In genomic region chr2:60905283-60905682, GRCm38 (mm10) we compare ENCODE assay signal across 10 mouse cellular contexts. TPM values are rescaled to one million over a fixed set of nuclear protein-coding genes. Genes with fewer than 3 reads are reported as not detected.
A peak's percentile ranks its signal among the peaks of the same experiment; 100 is the strongest.
DNase-seq lines count a peak whose midpoint lies in the region; ATAC-seq and TF ChIP-seq lines count a peak whose summit lies in the region.
"Had no signal": no experiment of that assay in that cellular context is flagged by ENCODE, and none has a peak within 500 bp of the region (broad histone marks: within the 10 kb centered on the region; RNA-seq: fewer than 3 reads in every experiment).

No protein-coding gene starts in this region.

- ATAC-seq in limb, embryonic 14.5 days (ENCODE audit: low FRiP score, low read depth): peak; percentile 72; the same call in 1 of the 2 replicates
- ATAC-seq in cerebellum, adult (ENCODE audit: insufficient number of reproducible peaks, low FRiP score, low TSS enrichment): no peak
- ATAC-seq: midbrain, embryonic 16.5 days had no signal

- no peak overlapping the region for H3K9ac ChIP-seq in CH12.LX (ENCODE audit: insufficient read depth, low read depth)
- H3K9ac ChIP-seq in limb, embryonic 14.5 days (ENCODE audit: low read depth, low read length, severe bottlenecking): no peak overlapping the region

- no peaks in the 10 kb centered on the region for H3K79me2 ChIP-seq in CH12.LX (replicated peaks; ENCODE audit: control insufficient read depth, extremely low read depth, insufficient read depth, poor library complexity, severe bottlenecking)

- no peak overlapping the region for H3K4me2 ChIP-seq in CH12.LX (ENCODE audit: insufficient read depth, low read depth, poor library complexity, severe bottlenecking)
- H3K4me2 ChIP-seq in limb, embryonic 14.5 days (replicated peaks; ENCODE audit: low read depth, low read length, severe bottlenecking): no peak overlapping the region

- no peak for TF ChIP-seq POLR2A in CH12.LX (IDR thresholded peaks at IDR 0.05; ENCODE audit: low read depth, low read length)
- TF ChIP-seq POLR2A in limb, embryonic 14.5 days (IDR thresholded peaks at IDR 0.05; ENCODE audit: borderline replicate concordance, extremely low read depth, insufficient read depth, insufficient read length): no peak

- H3K9me3 ChIP-seq in CH12.LX (replicated peaks; ENCODE audit: low read length): no peaks in the 10 kb centered on the region
- no peaks in the 10 kb centered on the region for H3K9me3 ChIP-seq in limb, embryonic 14.5 days (ENCODE audit: control insufficient read depth, low read length)

- no peak overlapping the region for H3K4me3 ChIP-seq in CH12.LX (replicated peaks in 1 of 3; ENCODE audit: low read depth in 2 of 3, low read length in 2 of 3, poor library complexity in 1 of 3)
- no peak overlapping the region for H3K4me3 ChIP-seq in limb, embryonic 14.5 days (replicated peaks; ENCODE audit: low read length)

- dilution Hi-C loops in CH12.LX (cut with MboI; ENCODE audit: extremely low pct_ligation_motif_present, extremely low pct_unique_long_range_greater_than_20kb, low sequenced_read_pairs): no loop called here

- H3K27me3 ChIP-seq in CH12.LX (replicated peaks): no peaks in the 10 kb centered on the region
- no peaks in the 10 kb centered on the region for H3K27me3 ChIP-seq in limb, embryonic 14.5 days (ENCODE audit: control insufficient read depth, insufficient read depth, low read length)

- H3K4me1 ChIP-seq in CH12.LX (ENCODE audit: control insufficient read depth in 1 of 2, insufficient read depth in 2 of 2): peaks cover 7 to 25% of the 10 kb centered on the region in 2 experiments; a peak in 3 of 4 replicates
- H3K4me1 ChIP-seq in limb, embryonic 14.5 days (ENCODE audit: control insufficient read depth, insufficient read depth, low read length): peaks cover 9% of the 10 kb centered on the region

- in situ Hi-C loops in CH12.LX (cut with MboI; ENCODE audit: low pct_ligation_motif_present, low pct_unique_long_range_greater_than_20kb, low sequenced_read_pairs): loop anchor here (25.0 kb wide), 1 partner anchor 557 kb away; no protein-coding TSS in a partner anchor

- TF ChIP-seq CTCF in CH12.LX (conservative IDR thresholded peaks at IDR 0.05 in 1 of 2, IDR thresholded peaks at IDR 0.05 in 1 of 2; ENCODE audit: low read depth in 2 of 2, low read length in 2 of 2): peak in 1 of 2 experiments; percentile 62; a peak in 3 of 4 replicates

- TF ChIP-seq RAD21 in CH12.LX (IDR thresholded peaks at IDR 0.05; ENCODE audit: low read depth, low read length): peak; percentile 59

- TF ChIP-seq EP300 in CH12.LX (IDR thresholded peaks at IDR 0.05; ENCODE audit: low read length): no peak

- DNase-seq in kidney, postnatal 10 days: peak; percentile 53
- DNase-seq in kidney, adult 18-20 months: no peak
- peak; percentile 29 for DNase-seq in CH12.LX (ENCODE audit: extremely low read depth)
- DNase-seq in T-cell, adult 2 months (ENCODE audit: low spot score): peak; percentile 8
- peak; percentile 92 for DNase-seq in limb, embryonic 14.5 days (ENCODE audit: low spot score)
- DNase-seq in frontal cortex, postnatal 10 days (ENCODE audit: low spot score in 2 of 2): no peak
- DNase-seq in Muller cell, postnatal 12 days (ENCODE audit: inconsistent ontology term): no peak
- DNase-seq: gastrocnemius, postnatal 25 days had no signal

- H3K36me3 ChIP-seq in CH12.LX (replicated peaks in 1 of 2; ENCODE audit: control insufficient read depth in 1 of 2, insufficient read depth in 1 of 2, low read length in 1 of 2): no peaks in the 10 kb centered on the region
- H3K36me3 ChIP-seq in limb, embryonic 14.5 days (ENCODE audit: control insufficient read depth, insufficient read depth, low read length): no peaks in the 10 kb centered on the region

- 5% methylated on average over 3 of the region's 3 CpGs for WGBS in limb, embryonic 14.5 days

- H3K27ac ChIP-seq in CH12.LX (ENCODE audit: insufficient read depth, low read depth): no peak overlapping the region
- H3K27ac ChIP-seq in limb, embryonic 14.5 days (replicated peaks; ENCODE audit: low read depth, low read length): peak overlapping the region; percentile 79

TF ChIP-seq in CH12.LX, 34 proteins besides CTCF, POLR2A, EP300 and RAD21:
- TF ChIP-seq ZNF384 (IDR thresholded peaks at IDR 0.05; ENCODE audit: low read depth, low read length) (peak; percentile 98), SIN3A (IDR thresholded peaks at IDR 0.05; ENCODE audit: low read length) (no peak), SMC3 (IDR thresholded peaks at IDR 0.05; ENCODE audit: low read depth, low read length) (peak; percentile 46), ELF1 (IDR thresholded peaks at IDR 0.05; ENCODE audit: low read depth, low read length) (no peak)

RNA-seq across cellular contexts. Expression of gene Rbms1, which starts 57.7 kb away (rescaled TPM):
- 7.6 and 10.6 TPM in 2 replicates for total RNA-seq in CH12.LX (2012; rRNA removed)
- total RNA-seq in CH12.LX (2014; rRNA removed): 12.6 and 12.9 TPM in 2 replicates
- 26.8 and 33.9 TPM in 2 replicates for polyA plus RNA-seq in CH12.LX (2012; ENCODE audit: insufficient read length, low read depth)
- polyA plus RNA-seq in limb, embryonic 14.5 days (2012; rRNA removed): 84.9 and 119 TPM in 2 replicates
- polyA plus RNA-seq in limb, embryonic 14.5 days (2014; fragmentation: Nextera tagmentation; extraction: Ambion mirVana): 118 and 131 TPM in 2 replicates

Comparison
In these comparisons a context has a peak if more than half of its experiments do, and no peak if none do; other contexts are left out.
1. DNase-seq: peak in kidney, postnatal 10 days (single experiment), CH12.LX (single experiment), T-cell, adult 2 months (single experiment) and limb, embryonic 14.5 days (single experiment); none in kidney, adult 18-20 months (single experiment), frontal cortex, postnatal 10 days (0 of 2) and Muller cell, postnatal 12 days (single experiment).